Mouse (Mus musculus) hindbrain, postnatal 0 days (tissue): ENCODE measurements around the gene Spr. TPM values are rescaled to one million over a fixed set of nuclear protein-coding genes. Genes with fewer than 3 reads are reported as not detected.
"Not testable (repeated sequence)": the region's sequence is repeated elsewhere in the genome, so short reads cannot be mapped to it uniquely, and the experiment has no call there.

Experiments used
- ATAC-seq: fragments of 200-750 bp; cut with Nextera tagmentation; 2 replicates; pipeline ENCODE4 v1.8.0; 2017; ENCODE audit warnings: mild to moderate bottlenecking, moderate TSS enrichment, moderate library complexity
- DNase-seq: peaks from one replicate; pipeline ENCODE4 v3.0.0-alpha.2; 2015; ENCODE audit warnings: low spot score
- H3K27ac ChIP-seq: fragments of 300-500 bp; sonication (generic); 2 replicates; pipeline ENCODE4 v1.5.1; 2014; ENCODE audit warnings: mild to moderate bottlenecking
- H3K27me3 ChIP-seq: fragments of 300-500 bp; sonication (generic); 2 replicates; pipeline ENCODE4 v1.6.1; 2014; ENCODE audit warnings: low read length, mixed read lengths; ENCODE audit not compliant: insufficient read depth
- H3K36me3 ChIP-seq: fragments of 300-500 bp; sonication (generic); 2 replicates; pipeline ENCODE4 v1.6.1; 2014; ENCODE audit warnings: low read length, mixed read lengths; ENCODE audit not compliant: insufficient read depth
- H3K4me1 ChIP-seq: fragments of 300-500 bp; sonication (generic); 2 replicates; pipeline ENCODE4 v1.6.1; 2014; ENCODE audit warnings: antibody characterized with exemption, low read length, mixed read lengths; ENCODE audit not compliant: insufficient read depth
- H3K4me2 ChIP-seq: fragments of 300-500 bp; sonication (generic); 2 replicates; pipeline ENCODE4 v1.6.1; 2014; ENCODE audit warnings: low read depth, mild to moderate bottlenecking, low read length, moderate library complexity, mixed read lengths
- H3K4me3 ChIP-seq: fragments of 300-500 bp; sonication (generic); 2 replicates; pipeline ENCODE4 v1.5.1; 2014; ENCODE audit warnings: low read length
- H3K9ac ChIP-seq: fragments of 300-500 bp; sonication (generic); replicated peaks from 2 replicates; pipeline ENCODE4 v1.6.1; 2014; ENCODE audit warnings: mild to moderate bottlenecking, low read length, moderate library complexity, mixed read lengths
- H3K9me3 ChIP-seq: fragments of 300-500 bp; sonication (generic); 2 replicates; pipeline ENCODE4 v1.6.1; 2016; ENCODE audit warnings: low read length, mixed read lengths
- CTCF ChIP-seq: IDR thresholded peaks from 2 replicates; pipeline ENCODE4 v1.5.1; 2016; ENCODE audit warnings: antibody characterized with exemption, control low read depth, low read depth
- WGBS: fragments of 180-500 bp; shearing (Covaris S2); extraction: QIAGEN DNeasy Blood & Tissue Kit; methylation state at CpG from one replicate; pipeline ENCODE4 v1.1.7; 2014; 5-methylcytosine and 5-hydroxymethylcytosine counted together
- polyA plus RNA-seq: library from polyadenylated mRNA; unstranded; fragments of >200 nt; fragmentation: Nextera tagmentation; extraction: Ambion mirVana; gene quantifications from 2 replicates; pipeline ENCODE4 v1.2.1, GENCODE M21; 2015
- total RNA-seq: library from RNA; depleted of rRNA; stranded (reverse); fragments of >200 nt; gene quantifications from 2 replicates; pipeline ENCODE4 v1.2.3, GENCODE M21; 2014

Spr gene
- total and polyA plus RNA-seq, 2 experiments from 2014 or later = 36.1 to 44.3 TPM

DNA sequence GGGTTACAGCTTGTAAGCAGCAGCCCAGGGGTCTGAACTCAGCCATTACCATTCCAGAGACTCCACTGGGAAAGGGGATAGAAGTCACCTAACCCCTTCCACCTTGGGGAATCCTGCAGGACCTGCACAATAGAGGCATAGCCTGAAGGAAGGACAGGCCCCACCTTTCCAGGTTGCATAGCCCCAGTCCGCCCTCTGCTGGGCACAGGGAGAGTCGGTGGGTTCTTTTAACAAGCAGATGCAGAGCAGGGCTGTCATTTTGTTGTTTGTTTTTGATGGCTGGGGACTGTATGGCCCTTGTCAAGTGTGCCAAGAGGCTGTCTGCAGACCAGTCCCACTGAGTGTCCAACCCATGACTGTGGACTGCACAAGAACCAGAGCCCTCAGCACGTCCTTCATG lies 4.8 kb downstream of the Spr start:
- not testable (repeated sequence) for H3K27ac ChIP-seq, H3K36me3 ChIP-seq, H3K4me2 ChIP-seq, H3K9ac ChIP-seq, H3K27me3 ChIP-seq, H3K9me3 ChIP-seq, H3K4me3 ChIP-seq, H3K4me1 ChIP-seq
- DNase-seq = peak; percentile 57
- WGBS = 35% methylated on average over 3 of the region's 3 CpGs
- 0 out of 2 replicates have a peak, but pooled peaks have one; percentile 15 for ATAC-seq
- TF ChIP-seq CTCF = peak; percentile 73

DNA sequence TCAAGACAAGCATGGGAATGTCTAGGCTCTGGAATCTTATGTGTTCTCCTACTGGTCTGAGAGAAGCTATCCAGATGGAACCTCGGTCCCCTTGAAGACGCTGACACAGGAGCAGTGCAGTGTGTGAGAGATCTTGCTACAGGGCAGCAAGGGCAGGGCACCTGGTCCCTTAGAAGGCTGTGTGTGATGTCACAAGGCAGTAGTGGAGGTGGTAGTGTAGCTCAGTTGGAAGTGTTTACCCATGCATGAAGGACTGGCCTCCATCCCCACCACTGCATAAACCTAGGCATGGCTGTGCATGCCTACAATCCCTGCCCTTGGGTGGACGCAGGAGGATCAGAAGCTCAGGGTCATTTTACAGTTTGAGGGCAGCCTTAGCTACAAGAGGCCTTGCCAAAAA lies 5.3 kb downstream of the Spr start:
- not testable (repeated sequence) for H3K9ac ChIP-seq, H3K4me3 ChIP-seq, H3K36me3 ChIP-seq, H3K27ac ChIP-seq, H3K27me3 ChIP-seq, ATAC-seq, H3K4me1 ChIP-seq, H3K4me2 ChIP-seq, H3K9me3 ChIP-seq, DNase-seq
- 86% methylated on average over 3 of the region's 3 CpGs for WGBS

DNA sequence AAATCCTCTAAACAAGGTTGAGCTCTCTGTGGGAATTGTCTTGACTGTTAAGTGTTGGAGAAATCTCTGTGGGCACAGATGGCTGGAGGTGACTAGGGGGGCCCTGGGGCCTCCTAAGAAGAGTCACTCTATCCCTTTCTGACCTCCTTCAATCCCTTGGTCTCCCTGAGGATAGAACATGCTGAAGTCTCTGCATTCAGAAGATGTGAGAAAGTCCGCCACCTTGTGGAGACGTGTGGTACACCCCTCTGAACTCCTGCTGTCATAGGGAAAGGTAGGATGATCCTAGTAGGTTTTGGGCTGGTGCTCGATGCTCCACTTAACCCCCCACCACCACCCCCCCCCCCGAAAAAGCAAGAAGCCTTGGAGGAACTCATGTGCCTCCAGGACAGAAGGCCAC lies 5.9 kb downstream of the Spr start:
- ATAC-seq = peak; percentile 50; the same call in 1 of the 2 replicates

DNA sequence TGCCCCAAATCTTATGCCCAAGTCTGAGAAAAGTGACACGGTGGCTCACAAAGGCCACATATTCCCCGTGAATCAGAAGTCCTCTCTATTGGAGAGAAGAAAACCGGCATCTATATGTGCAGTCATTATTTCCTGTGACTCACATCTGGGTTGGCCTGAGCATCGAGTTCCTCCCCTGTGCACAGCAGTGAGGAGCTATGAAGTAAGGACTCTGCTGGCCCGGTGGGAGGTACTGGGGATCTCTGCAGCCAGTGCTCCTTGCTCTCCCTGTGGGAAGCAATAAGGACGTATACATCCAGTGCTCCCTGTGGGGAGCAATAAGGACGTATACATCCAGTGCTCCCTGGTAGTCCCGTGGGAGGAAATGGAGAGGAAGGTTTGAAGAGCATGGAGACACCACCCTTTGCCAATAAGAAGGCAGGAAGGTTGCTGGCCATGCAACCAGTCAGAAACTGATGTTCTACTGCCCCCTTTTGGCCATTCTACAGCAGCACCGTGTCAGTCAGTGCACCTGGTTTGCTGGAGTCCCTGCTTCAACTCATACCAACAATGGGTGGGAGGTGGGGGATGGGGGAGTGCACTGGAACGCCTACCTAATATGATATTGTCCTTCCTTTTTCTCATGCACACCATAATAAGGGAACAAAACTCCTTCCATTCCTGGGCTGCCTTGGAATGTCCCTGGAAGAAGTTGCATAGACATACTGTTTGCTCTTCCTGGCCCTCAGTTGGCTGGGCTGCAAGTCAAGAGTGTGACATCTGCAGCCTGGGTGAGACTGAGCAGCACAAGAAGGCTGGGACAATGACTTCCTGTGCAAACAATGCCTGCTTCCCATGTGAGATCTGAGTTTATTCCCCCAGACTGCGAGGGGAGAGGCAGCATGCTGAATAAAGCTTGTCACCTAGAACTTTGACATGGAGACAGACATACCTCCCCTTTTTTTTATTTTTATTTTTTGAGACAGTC lies 19.7 kb downstream of the Spr start:
- not testable (repeated sequence) for H3K4me3 ChIP-seq, H3K27ac ChIP-seq, H3K9ac ChIP-seq, H3K4me1 ChIP-seq, H3K27me3 ChIP-seq, H3K4me2 ChIP-seq, H3K9me3 ChIP-seq, H3K36me3 ChIP-seq
- WGBS = 44% methylated on average over 8 of the region's 11 CpGs
- 0 out of 2 replicates have a peak, but pooled peaks have one; percentile 51 for ATAC-seq
- peak; percentile 76 for TF ChIP-seq CTCF
- DNase-seq = peak; percentile 80

More for the DNA sequence above, 5.9 kb downstream of the Spr start:
- Histone ChIP-seq H3K9me3 (no peaks in the 10 kb centered on the region), H3K27me3 (no peaks in the 10 kb centered on the region), H3K4me3 (no peak overlapping the region), H3K4me1 (no peaks in the 10 kb centered on the region), H3K27ac (no peak overlapping the region), H3K36me3 (no peaks in the 10 kb centered on the region), H3K9ac (no peak overlapping the region), H3K4me2 (no peak overlapping the region)
- peak; percentile 83 for TF ChIP-seq CTCF
- 3% methylated on average over 4 of the region's 4 CpGs for WGBS
- DNase-seq = peak; percentile 88

DNA sequence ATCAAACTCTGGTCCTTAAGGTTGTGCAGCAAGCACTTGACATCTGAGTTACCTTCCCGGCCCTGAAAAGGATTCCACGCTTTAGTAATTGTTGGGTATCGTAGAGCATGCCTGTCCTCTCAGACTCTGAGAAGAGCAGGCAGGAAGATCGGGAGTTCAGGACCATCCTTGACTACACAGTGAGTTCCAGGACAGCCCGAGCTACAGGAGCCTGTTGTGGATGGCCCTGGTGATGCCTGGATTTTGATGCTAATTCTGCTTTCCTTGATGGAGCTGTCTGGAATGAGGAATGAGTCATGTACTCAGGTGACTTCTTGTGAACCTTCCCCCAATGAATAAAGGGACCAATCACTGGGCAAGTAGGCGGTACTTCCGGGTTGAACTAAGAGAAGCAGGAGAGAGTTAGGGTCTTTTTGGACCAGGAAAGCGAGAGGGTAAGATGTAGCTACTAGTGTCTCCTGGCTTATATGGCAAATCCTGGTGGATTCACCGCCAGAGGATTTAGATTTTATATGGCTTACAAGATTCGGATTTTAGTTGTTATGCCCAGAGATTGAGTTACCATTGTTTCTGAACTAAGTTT lies 32.4 kb downstream of the Spr start:
- no peak for ATAC-seq
- H3K4me2 ChIP-seq = no peak overlapping the region
- no peaks in the 10 kb centered on the region for H3K9me3 ChIP-seq
- H3K4me3 ChIP-seq = no peak overlapping the region
- no peak overlapping the region for H3K27ac ChIP-seq
- no peak for TF ChIP-seq CTCF
- no peak overlapping the region for H3K9ac ChIP-seq
- WGBS = 87% methylated on average over 10 of the region's 10 CpGs
- H3K27me3 ChIP-seq = no peaks in the 10 kb centered on the region
- no peak for DNase-seq
- no peaks in the 10 kb centered on the region for H3K36me3 ChIP-seq
- no peaks in the 10 kb centered on the region for H3K4me1 ChIP-seq

DNA sequence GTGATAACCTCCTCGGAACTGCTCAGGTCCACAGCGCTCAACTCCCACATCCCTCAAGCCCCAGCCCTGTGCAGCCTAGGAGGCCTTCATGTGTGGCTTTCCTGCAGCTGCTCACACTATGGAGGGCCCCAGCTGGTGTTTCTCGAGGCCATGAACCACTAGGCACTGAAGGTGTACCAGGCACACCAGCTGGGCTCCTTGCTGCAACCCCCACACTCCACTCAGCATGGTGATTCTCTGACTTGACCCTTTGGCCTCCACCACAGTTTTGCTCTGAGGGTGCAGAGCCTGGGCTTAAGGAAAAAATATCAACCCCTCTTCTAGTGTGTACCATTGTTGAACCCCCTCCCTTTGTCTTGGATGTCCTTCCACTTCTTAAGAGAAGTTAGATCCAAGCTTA lies 34.2 kb downstream of the Spr start:
- no peak for ATAC-seq
- Histone ChIP-seq H3K27ac (no peak overlapping the region), H3K9me3 (no peaks in the 10 kb centered on the region), H3K4me1 (no peaks in the 10 kb centered on the region), H3K9ac (no peak overlapping the region), H3K4me3 (no peak overlapping the region), H3K27me3 (no peaks in the 10 kb centered on the region), H3K36me3 (no peaks in the 10 kb centered on the region), H3K4me2 (no peak overlapping the region)
- 81% methylated on average over 3 of the region's 3 CpGs for WGBS
- DNase-seq = no peak
- no peak for TF ChIP-seq CTCF

DNA sequence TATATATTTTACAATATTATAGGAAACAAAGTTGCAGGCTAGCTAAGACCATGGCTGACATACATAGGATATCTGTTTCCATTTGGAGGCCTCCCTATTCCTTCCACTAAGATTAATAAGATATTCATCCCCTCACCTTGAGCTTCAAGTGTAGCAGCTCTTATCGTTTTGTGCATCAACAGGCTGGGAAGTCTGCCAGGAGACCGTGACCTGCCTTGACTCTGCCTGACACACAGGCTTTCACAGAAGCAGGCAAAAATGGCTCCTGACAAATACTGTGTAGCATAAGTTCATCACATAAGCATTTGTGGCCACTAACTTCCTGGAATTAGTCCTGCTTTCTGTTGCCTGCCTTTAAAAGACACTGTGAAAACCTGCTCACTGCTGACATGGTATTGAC lies 41.1 kb downstream of the Spr start:
- no peak for DNase-seq

More for the DNA sequence above, 41.1 kb downstream of the Spr start:
- no peaks in the 10 kb centered on the region for H3K27me3 ChIP-seq
- no peak overlapping the region for H3K4me2 ChIP-seq
- H3K36me3 ChIP-seq = no peaks in the 10 kb centered on the region
- no peak for ATAC-seq
- H3K27ac ChIP-seq = no peak overlapping the region
- 66% methylated on average over 2 of the region's 2 CpGs for WGBS
- no peak overlapping the region for H3K4me3 ChIP-seq
- H3K9me3 ChIP-seq = no peaks in the 10 kb centered on the region
- H3K9ac ChIP-seq = no peak overlapping the region
- no peak for TF ChIP-seq CTCF
- no peaks in the 10 kb centered on the region for H3K4me1 ChIP-seq
